Comparison of ENCODE assay signal across 8 mouse cellular contexts in the genomic region with DNA sequence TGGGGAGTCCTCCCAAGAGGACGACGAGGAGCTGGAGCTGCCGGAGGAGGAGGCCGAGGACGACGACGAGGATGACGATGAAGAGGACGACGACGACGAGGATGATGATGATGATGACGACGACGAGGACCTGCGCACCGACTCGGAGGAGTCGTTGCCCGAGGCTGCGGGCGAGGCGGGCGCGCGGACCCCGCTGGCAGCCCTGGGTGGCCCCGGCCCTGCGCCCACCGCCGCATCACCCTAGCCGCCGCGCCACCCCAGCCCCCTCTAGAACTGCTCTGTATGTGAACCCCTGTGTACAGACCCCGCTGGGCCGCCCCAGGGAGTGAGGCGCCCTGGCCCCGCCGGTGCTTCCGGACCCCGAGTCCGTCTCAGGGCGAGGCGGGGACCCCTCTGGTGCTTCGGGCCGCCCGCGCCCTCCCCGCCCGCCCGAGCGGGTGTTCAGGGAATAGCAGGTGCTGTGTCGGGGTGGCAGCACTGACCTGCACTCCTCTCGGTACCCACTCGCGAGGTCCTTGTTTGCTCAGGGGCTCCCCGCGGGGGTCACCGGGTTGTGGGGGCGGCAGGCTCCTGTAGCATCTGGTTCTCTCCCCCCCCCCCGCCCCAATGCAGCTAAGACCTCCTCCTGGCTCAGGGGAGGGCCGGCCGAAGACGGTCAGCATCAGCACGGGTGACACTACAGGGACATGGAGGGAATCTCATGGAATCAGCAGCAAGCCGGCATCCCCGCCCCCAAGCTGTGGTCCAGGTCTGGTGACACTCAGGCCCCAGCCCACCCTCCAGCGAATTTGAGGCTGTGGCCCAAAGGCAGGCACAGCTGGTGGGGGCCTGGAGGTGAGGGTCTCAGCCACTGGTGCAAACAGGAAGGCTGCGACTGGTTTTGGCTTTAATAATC.
DNase-seq lines count a peak whose midpoint lies in the region; ATAC-seq lines count a peak whose summit lies in the region.

No protein-coding gene starts in this region.

- 5% methylated on average over 62 of the region's 69 CpGs for WGBS in embryonic facial prominence, embryonic 15.5 days
- WGBS in intestine, embryonic 14.5 days, result 16% methylated on average over 61 of the region's 69 CpGs
- WGBS in neural tube, embryonic 12.5 days, result 2% methylated on average over 69 of the region's 69 CpGs

- no peak overlapping the region for H3K27ac ChIP-seq in embryonic facial prominence, embryonic 15.5 days (replicated peaks)
- no peak overlapping the region for H3K27ac ChIP-seq in intestine, embryonic 14.5 days (ENCODE audit: low read depth)
- no peak overlapping the region for H3K27ac ChIP-seq in neural tube, embryonic 12.5 days

- H3K27me3 ChIP-seq in embryonic facial prominence, embryonic 15.5 days, result peaks cover 64% of the 10 kb centered on the region
- peaks cover 29% of the 10 kb centered on the region for H3K27me3 ChIP-seq in intestine, embryonic 14.5 days (replicated peaks; ENCODE audit: control insufficient read depth, insufficient read depth, low read length)
- H3K27me3 ChIP-seq in neural tube, embryonic 12.5 days (replicated peaks), result peaks cover 71% of the 10 kb centered on the region

- no peak overlapping the region for H3K9ac ChIP-seq in embryonic facial prominence, embryonic 15.5 days
- no peak overlapping the region for H3K9ac ChIP-seq in intestine, embryonic 14.5 days (ENCODE audit: low read length)
- peak overlapping the region; percentile 51 for H3K9ac ChIP-seq in neural tube, embryonic 12.5 days

- peaks cover 71% of the 10 kb centered on the region for H3K4me1 ChIP-seq in embryonic facial prominence, embryonic 15.5 days
- H3K4me1 ChIP-seq in intestine, embryonic 14.5 days (replicated peaks; ENCODE audit: control insufficient read depth, insufficient read depth, low read length), result peaks cover 20% of the 10 kb centered on the region
- H3K4me1 ChIP-seq in neural tube, embryonic 12.5 days, result peaks cover 33% of the 10 kb centered on the region

- peak overlapping the region; percentile 68 for H3K4me2 ChIP-seq in embryonic facial prominence, embryonic 15.5 days (replicated peaks)
- peak overlapping the region; percentile 55 for H3K4me2 ChIP-seq in intestine, embryonic 14.5 days (ENCODE audit: low read length)
- peak overlapping the region; percentile 73 for H3K4me2 ChIP-seq in neural tube, embryonic 12.5 days (replicated peaks)

- no peaks in the 10 kb centered on the region for H3K9me3 ChIP-seq in embryonic facial prominence, embryonic 15.5 days (replicated peaks)
- no peaks in the 10 kb centered on the region for H3K9me3 ChIP-seq in intestine, embryonic 14.5 days (ENCODE audit: control insufficient read depth, low read length)
- H3K9me3 ChIP-seq in neural tube, embryonic 12.5 days, result no peaks in the 10 kb centered on the region

- 0 out of 2 replicates have a peak, but pooled peaks cover 5% of the 10 kb centered on the region for H3K36me3 ChIP-seq in embryonic facial prominence, embryonic 15.5 days
- 0 out of 2 replicates have a peak, but pooled peaks cover 4% of the 10 kb centered on the region for H3K36me3 ChIP-seq in intestine, embryonic 14.5 days (ENCODE audit: control insufficient read depth, insufficient read depth, low read length)
- no peaks in the 10 kb centered on the region; the same call in none of the 2 replicates for H3K36me3 ChIP-seq in neural tube, embryonic 12.5 days

- peak overlapping the region; percentile 32 for H3K4me3 ChIP-seq in embryonic facial prominence, embryonic 15.5 days (replicated peaks)
- peak overlapping the region; percentile 28 for H3K4me3 ChIP-seq in intestine, embryonic 14.5 days (ENCODE audit: low read depth, low read length)
- peak overlapping the region; percentile 32 for H3K4me3 ChIP-seq in neural tube, embryonic 12.5 days

- DNase-seq in layer of hippocampus, postnatal 10 days (ENCODE audit: low spot score in 2 of 2), result peak; percentile 33 to 37
- no peak for DNase-seq in layer of hippocampus, adult 11-12 months (ENCODE audit: low spot score)
- no peak for DNase-seq in intestine, embryonic 14.5 days (ENCODE audit: low spot score)
- no peak for DNase-seq in thymus, postnatal 25 days
- DNase-seq in lung, postnatal 4 days, result no peak
- no peak for DNase-seq in heart, adult 18-20 months

- no peak for ATAC-seq in embryonic facial prominence, embryonic 15.5 days (ENCODE audit: insufficient number of reproducible peaks, low FRiP score, low TSS enrichment, low read depth)
- ATAC-seq in intestine, embryonic 14.5 days (replicated peaks; ENCODE audit: low FRiP score, low TSS enrichment, low read depth), result peak; percentile 12; the same call in 1 of the 2 replicates
- ATAC-seq in neural tube, embryonic 12.5 days (ENCODE audit: low FRiP score, low read depth), result peak; percentile 30; the same call in 1 of the 2 replicates

Comparison
In these comparisons a context has a peak if more than half of its experiments do, and no peak if none do; other contexts are left out.
1. DNase-seq: peak in layer of hippocampus, postnatal 10 days (2 of 2); none in layer of hippocampus, adult 11-12 months (single experiment), intestine, embryonic 14.5 days (single experiment), thymus, postnatal 25 days (single experiment), lung, postnatal 4 days (0 of 2) and heart, adult 18-20 months (0 of 2).
2. Peak in every context shown above with its lines, with median percentiles within 50 percentile points of each other: H3K4me2 ChIP-seq and H3K4me3 ChIP-seq.